Mouse (Mus musculus) thymus, postnatal 4 days (tissue): ENCODE data around the gene Olfr460.
"Not testable (repeated sequence)": the region's sequence is repeated elsewhere in the genome, so short reads cannot be mapped to it uniquely, and the experiment has no call there.

Experiments used
- DNase-seq: peaks from one replicate; pipeline ENCODE4 v3.0.0; 2021

Gene Olfr460

GRCm38 (mm10) chr6:40569187-40569586, at the start of gene Olfr460:
Olfr460 (plus strand) TSS chr6:40569487.
- DNase-seq = no peak

GRCm38 (mm10) chr6:40544690-40545089, 24.6 kb upstream of the Olfr460 start:
- DNase-seq = no peak

GRCm38 (mm10) chr6:40554950-40555349, 14.3 kb upstream of the Olfr460 start, which contains the start of gene Olfr461:
Olfr461 (minus strand) TSS chr6:40555050.
- no peak for DNase-seq

DNA sequence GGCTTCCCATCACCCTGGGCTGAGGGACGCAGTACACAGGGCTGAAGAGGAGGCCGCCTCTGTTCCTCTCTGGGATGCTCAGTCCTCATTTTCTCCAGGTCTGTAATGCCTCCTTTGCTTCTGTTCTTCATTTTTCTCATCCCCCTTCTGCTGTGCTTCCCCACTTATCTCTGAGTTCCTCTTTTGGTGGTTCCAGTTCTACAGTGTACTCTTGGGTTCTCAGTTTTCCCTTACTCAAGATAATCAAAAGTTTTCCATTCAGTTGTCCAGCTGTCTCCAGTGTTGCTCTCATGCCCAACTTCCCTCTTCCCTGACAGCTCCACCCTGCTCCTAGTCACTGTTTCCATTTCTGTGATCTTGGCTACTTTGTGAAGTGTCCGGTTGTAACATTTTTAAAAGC, 4.3 kb downstream of the Olfr460 start:
- DNase-seq = no peak

- no peak for DNase-seq
These were observed 7.0 kb downstream of the Olfr460 start for GRCm38 (mm10) chr6:40576305-40576704.

DNA sequence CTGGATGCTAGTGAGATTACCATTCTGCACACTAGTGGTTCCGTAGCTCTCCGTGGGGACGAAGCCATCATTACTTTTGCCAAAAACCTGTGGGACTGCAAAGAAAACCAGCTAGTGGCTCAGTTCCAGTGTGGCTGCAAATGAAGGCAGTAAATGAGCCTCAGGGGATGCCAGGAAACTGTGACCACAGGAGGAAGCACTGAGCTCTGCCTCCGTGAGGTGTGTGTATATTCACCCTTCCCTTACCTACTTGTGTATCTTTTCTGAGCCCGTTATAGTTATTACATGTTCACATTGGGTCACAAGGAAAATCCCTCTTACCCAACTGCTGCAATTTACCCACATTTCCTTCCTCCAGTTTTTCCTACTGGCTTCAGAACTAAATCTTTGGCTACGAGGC, 15.0 kb downstream of the Olfr460 start:
- DNase-seq = no peak

DNA sequence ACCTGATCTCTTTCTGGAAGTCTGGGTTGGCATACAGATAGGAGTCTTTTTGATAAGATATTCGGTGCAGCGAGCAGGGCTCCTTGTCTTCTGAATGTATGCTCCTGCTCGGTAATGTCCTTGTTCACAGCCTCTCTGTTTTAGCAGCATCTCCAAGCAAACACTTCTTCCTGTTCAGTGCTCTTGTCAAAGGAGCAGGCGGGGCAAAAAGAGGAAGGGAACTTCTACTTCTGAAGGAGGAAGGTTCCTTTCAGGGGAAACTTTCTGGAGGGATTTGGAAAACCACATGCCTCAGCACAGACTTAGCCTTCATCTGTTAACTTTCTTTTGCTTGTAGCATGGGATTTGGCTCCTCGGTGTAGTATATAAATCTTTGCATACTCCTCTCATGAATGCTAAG, 16.4 kb downstream of the Olfr460 start, which contains the start of gene Clec5a:
TSS of gene Clec5a (minus strand) at position 177 of the 400 bp plus-strand sequence.
- DNase-seq = no peak

- DNase-seq = no peak
These were observed 19.1 kb downstream of the Olfr460 start for GRCm38 (mm10) chr6:40588346-40588745.

GRCm38 (mm10) chr6:40594804-40595550, 25.7 kb downstream of the Olfr460 start:
- no peak for DNase-seq

GRCm38 (mm10) chr6:40598546-40598945, 29.3 kb downstream of the Olfr460 start:
- DNase-seq = not testable (repeated sequence)

DNA sequence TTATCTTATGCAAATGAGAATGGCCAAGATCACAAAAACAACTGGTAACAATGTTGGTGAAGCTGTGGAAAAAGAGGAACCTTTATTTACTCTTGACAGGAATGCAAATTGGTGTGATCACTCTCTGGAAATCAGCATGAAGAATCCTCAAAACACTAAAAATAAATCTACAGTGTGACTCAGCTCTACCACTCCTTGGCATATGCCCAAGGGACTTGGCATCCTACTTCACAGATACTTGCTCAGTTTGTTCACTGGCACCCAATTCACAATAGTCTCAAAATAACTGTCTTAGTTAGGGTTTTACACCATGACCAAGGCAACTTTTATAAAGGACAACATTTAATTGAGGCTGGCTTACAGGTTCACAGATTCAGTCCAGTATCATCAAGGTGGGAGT, 38.1 kb downstream of the Olfr460 start:
- no peak for DNase-seq

GRCm38 (mm10) chr6:40610244-40610643, 41.0 kb downstream of the Olfr460 start:
- no peak for DNase-seq

GRCm38 (mm10) chr6:40613260-40613852, 44.1 kb downstream of the Olfr460 start, which contains the start of gene Tas2r138:
Tas2r138 (minus strand) TSS chr6:40613310.
- DNase-seq = no peak

GRCm38 (mm10) chr6:40617965-40618364, 48.7 kb downstream of the Olfr460 start:
- DNase-seq = peak; percentile 62
